Mouse (Mus musculus): ENCODE measurements around the gene Cdc37l1. TPM values are rescaled to one million over a fixed set of nuclear protein-coding genes. Genes with fewer than 3 reads are reported as not detected.

The Cdc37l1 gene
- 8.1 and 9.6 TPM in 2 replicates for polyA plus RNA-seq (2012; rRNA removed)

GRCm38 (mm10) chr19:28990194-28990589 lies at the start of gene Cdc37l1:
Gene Cdc37l1, plus strand, starts transcription at chr19:28990352.

GRCm38 (mm10) chr19:28963842-28964551 lies 26.2 kb upstream of the Cdc37l1 start, which contains the start of gene Plpp6:
Gene Plpp6, plus strand, starts transcription at chr19:28963953.

GRCm38 (mm10) chr19:28967652-28968051 lies 22.5 kb upstream of the Cdc37l1 start, which contains the start of gene 4430402I18Rik:
Gene 4430402I18Rik, minus strand, starts transcription at chr19:28967800.

GRCm38 (mm10) chr19:29047334-29048170 lies 57.4 kb downstream of the Cdc37l1 start, which contains the start of gene Ak3:
Gene Ak3, minus strand, starts transcription at chr19:29047961.

Other genes with a start within 250 kb of the Cdc37l1 start
- gene Slc1a1, start 155.3 kb upstream of the Cdc37l1 start, polyA plus RNA-seq (2012; rRNA removed) = under 0.01 TPM in 1 of 2 replicates, not detected in the other
- 1.3 and 1.6 TPM in 2 replicates for gene Plpp6, start 26.4 kb upstream of the Cdc37l1 start, polyA plus RNA-seq (2012; rRNA removed)
- gene 4430402I18Rik, start 22.6 kb upstream of the Cdc37l1 start, polyA plus RNA-seq (2012; rRNA removed) = 1.7 TPM in 2 replicates
- gene Ak3, start 57.6 kb downstream of the Cdc37l1 start, polyA plus RNA-seq (2012; rRNA removed) = 15.3 and 17.6 TPM in 2 replicates
- 26.8 and 34.6 TPM in 2 replicates for gene Rcl1, start 111.0 kb downstream of the Cdc37l1 start, polyA plus RNA-seq (2012; rRNA removed)

All from liver, embryonic 14 days (tissue).